Mouse (Mus musculus): Measurements from ENCODE around the gene Cdk14.

The Cdk14 gene

GRCm38 (mm10) chr5:5185521-5185920 is 234.6 kb downstream of the Cdk14 start:
- DNase-seq (ENCODE audit: low spot score in 2 of 2), result no peak

GRCm38 (mm10) chr5:5180711-5181110 is 239.4 kb downstream of the Cdk14 start:
- no peak for DNase-seq (ENCODE audit: low spot score in 2 of 2)

- no peak for DNase-seq (ENCODE audit: low spot score in 2 of 2)
These were observed 239.8 kb downstream of the Cdk14 start for GRCm38 (mm10) chr5:5180311-5180710.

GRCm38 (mm10) chr5:5176052-5176451 is 244.1 kb downstream of the Cdk14 start:
- no peak for DNase-seq (ENCODE audit: low spot score in 2 of 2)

DNA sequence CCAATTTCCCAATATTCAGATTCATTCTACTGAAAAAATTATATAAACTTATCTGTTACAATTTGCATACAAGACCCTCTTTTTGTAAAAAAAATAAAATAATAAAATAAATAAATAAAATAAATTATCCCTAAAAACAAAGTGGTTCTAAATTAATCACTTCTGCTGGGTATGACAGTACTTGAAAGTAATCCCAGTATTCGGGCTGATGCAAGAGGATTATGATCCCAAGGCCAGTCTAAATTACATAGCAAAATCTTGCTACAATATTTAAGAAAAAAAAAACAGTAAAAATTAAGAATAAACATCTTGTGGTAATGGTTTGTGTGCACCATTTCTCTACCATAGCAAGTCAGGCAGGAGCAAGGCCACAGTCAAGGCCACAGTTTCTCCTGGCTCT is 244.5 kb downstream of the Cdk14 start:
- DNase-seq (ENCODE audit: low spot score in 2 of 2), result no peak

- no peak for DNase-seq (ENCODE audit: low spot score in 2 of 2)
These were observed 245.0 kb downstream of the Cdk14 start for GRCm38 (mm10) chr5:5175090-5175489.

DNA sequence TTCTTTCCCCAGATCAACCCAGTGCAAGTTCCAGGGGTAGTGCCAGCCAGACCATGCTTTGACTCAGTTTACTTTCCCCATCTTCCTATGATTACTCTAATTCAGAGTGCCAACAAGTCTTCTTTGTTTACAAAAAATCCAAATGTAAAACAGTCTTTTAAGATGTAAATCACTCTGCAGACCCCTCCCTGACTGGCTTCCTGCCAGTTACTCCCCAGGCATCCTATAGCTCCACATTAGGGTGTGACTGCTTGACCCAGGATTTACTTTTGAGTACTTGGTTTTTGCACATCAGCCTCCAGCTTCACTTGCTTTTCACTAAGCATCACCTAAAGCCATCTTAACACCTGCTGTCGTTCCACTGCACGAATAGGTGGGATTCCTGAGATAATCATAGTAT is 254.0 kb downstream of the Cdk14 start:
- no peak for DNase-seq (ENCODE audit: low spot score in 2 of 2)

DNA sequence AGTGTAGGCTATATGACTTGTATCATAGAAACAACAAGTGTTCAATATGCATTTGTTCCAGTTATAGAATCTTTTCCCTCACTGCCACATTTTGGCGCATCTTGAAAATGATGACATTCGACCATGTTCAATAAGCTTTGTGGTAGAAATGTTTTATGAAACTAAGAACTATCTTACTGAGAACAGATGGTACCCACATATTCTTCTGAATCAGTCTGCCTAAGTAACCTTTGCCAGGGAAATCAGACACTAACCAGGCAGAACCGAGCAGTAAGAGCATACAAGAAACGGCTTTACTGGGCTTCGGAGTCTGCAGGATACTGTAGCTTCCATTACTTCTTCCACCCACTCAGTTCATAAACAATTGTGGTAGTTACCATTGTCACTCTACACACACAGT is 255.8 kb downstream of the Cdk14 start:
- DNase-seq (ENCODE audit: low spot score in 2 of 2), result no peak

DNA sequence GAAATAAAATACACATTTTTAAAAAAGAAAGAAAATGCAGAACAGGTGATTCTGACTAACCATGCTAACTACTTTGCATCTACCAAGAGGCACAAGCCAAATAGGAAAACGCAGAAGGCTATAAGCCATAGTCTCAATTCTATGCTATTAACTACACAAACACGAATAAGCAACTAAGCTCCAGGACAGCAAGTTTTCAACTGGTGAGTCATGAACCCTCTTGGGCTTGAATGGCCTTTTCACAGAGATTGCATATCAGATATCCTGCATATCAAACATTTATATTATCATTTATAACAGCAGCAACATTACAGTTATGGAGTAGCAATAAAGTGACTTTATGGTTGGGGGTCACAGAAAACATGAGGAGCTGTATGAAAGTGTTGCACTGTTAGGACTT is 256.3 kb downstream of the Cdk14 start:
- no peak for DNase-seq (ENCODE audit: low spot score in 2 of 2)

GRCm38 (mm10) chr5:5159521-5159920 is 260.6 kb downstream of the Cdk14 start:
- DNase-seq (ENCODE audit: low spot score in 2 of 2), result no peak

- no peak for DNase-seq (ENCODE audit: low spot score in 2 of 2)
These were observed 280.3 kb downstream of the Cdk14 start for GRCm38 (mm10) chr5:5139855-5140254.

GRCm38 (mm10) chr5:5134905-5135511 is 285.1 kb downstream of the Cdk14 start:
- no peak for DNase-seq (ENCODE audit: low spot score in 2 of 2)

- no peak for DNase-seq (ENCODE audit: low spot score in 2 of 2)
These were observed 285.8 kb downstream of the Cdk14 start for GRCm38 (mm10) chr5:5134143-5134904.

DNA sequence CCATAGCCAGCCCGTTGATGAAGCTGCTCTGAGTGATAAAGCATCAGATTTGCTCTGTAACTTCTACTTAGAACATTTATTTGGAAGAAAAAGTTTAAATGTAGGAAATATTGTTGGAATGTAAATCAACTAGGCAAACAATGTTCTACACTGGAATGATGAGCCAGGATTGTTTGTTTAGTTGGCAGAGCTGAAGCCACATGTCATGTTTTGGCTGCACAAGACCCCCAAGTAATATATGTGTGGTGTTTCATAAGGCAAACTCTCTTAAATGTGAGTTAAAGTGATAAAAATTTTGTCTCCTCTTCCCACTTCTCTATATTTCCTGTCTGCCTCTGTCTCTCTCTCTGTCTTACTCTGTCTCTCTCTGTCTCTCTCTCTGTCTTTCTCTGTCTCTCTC is 291.3 kb downstream of the Cdk14 start:
- no peak for DNase-seq (ENCODE audit: low spot score in 2 of 2)

- DNase-seq (ENCODE audit: low spot score in 2 of 2), result no peak
These were observed 295.5 kb downstream of the Cdk14 start for GRCm38 (mm10) chr5:5124645-5125044.

GRCm38 (mm10) chr5:5116775-5117522 is 303.2 kb downstream of the Cdk14 start:
- DNase-seq (ENCODE audit: low spot score in 2 of 2), result no peak

DNA sequence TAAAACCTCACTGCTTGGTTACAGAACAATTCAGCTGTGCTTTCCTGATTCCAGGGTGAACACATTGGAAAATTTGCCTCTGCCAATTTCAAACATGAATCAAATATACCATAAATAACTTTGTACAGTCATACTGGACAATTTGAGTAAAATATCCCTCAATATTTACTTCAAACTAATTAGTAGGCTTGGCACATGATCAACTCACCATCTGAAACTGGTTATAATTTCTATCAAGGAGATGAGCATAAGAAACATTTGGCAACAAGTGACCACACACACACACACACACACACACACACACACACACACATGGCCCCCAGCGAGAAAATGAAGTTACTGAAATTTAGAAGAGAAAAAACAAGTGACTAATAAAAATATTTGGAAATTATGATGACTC is 304.6 kb downstream of the Cdk14 start:
- no peak for DNase-seq (ENCODE audit: low spot score in 2 of 2)

DNA sequence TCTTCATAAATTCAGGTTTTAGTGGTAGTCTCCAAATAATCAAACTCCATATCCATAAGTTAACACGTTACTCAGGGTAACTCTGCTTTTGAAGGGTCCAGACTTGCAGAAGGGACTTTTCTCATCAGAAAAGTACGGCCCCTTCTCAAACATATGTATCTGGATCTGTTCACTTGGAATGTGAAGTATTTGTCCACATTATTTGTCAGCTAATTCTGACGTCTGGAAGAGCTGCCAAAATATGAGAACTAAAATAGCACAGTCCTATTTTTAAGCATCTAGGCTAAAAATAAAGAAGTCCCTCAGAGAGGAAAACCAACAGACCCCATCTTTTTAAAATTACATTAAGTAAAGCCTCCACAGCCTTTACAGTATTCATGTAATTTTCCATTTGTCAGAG is 310.5 kb downstream of the Cdk14 start:
- no peak for DNase-seq (ENCODE audit: low spot score in 2 of 2)

DNA sequence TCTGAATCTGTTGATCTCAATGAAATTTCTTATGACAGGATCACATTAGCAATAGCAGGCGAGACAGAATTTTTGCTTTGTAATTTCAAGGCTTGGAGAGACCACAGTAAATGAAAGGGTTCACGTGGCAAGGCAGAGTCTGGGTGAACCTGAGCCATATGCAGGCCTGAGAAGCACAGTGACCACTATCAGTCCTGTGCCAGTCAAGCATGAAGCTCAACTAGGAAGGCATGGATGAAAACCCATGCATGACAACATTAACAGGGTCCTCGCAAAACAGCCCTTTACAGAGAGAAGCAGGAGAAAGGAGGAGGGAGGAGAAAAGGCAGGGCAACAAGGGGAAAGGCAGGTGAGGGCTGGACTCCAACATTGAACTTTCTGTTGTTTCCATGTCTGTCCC is 311.1 kb downstream of the Cdk14 start:
- no peak for DNase-seq (ENCODE audit: low spot score in 2 of 2)

GRCm38 (mm10) chr5:5096248-5096915 is 323.7 kb downstream of the Cdk14 start:
- no peak for DNase-seq (ENCODE audit: low spot score in 2 of 2)

DNA sequence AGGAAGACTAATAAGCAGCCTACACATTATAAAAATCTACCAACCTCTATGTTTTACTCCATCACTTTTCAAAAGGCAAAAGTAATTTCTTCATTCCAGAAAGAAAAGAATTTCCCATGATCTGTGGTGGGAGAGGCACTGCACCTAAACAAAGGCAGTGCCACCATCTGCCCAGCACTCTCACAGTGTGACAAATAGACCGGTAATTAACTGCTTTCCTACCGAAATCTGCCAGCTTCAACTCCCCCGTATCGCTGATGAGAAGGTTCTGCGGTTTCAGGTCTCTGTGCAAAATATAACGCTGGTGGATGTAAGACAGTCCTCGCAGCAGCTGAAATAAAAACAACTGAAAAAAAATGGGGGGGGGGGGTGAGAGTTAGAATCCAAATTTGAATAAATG is 327.4 kb downstream of the Cdk14 start:
- DNase-seq (ENCODE audit: low spot score in 2 of 2), result no peak

DNA sequence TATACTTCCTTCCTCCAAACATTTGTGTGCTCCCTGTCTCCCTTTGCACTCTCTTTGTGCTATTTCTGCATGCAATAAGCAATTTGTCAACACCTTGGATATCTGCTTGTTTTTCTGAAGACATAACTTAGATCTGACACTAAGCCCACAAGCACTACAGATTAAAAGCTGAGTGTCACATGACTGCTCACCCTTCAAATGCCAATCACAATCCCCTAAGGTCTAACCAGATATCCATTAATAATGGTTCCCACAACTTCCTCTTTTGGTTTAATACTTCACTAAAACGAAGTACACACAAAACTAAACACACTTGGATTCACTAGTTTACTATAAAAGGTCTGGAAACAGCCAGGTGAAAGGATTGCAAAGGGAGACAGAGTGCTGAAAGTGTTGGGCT is 348.6 kb downstream of the Cdk14 start:
- no peak for DNase-seq (ENCODE audit: low spot score in 2 of 2)

Data from frontal cortex, postnatal 14 days (tissue).